Mouse (Mus musculus) urinary bladder, postnatal 25 days (tissue): ENCODE measurements around the gene 4933428G20Rik.

Experiments used
- DNase-seq: peaks from one replicate; pipeline ENCODE4 v3.0.0; 2022; ENCODE audit warnings: low spot score

4933428G20Rik gene

GRCm38 (mm10) chr11:97499865-97500719 is at the start of gene 4933428G20Rik:
4933428G20Rik (minus strand) TSS chr11:97500340.
- DNase-seq, result no peak

GRCm38 (mm10) chr11:97548757-97549156 is 48.6 kb upstream of the 4933428G20Rik start:
- DNase-seq, result no peak

GRCm38 (mm10) chr11:97547957-97548706 is 48.0 kb upstream of the 4933428G20Rik start:
- DNase-seq, result no peak

GRCm38 (mm10) chr11:97546804-97547411 is 46.8 kb upstream of the 4933428G20Rik start:
- no peak for DNase-seq

- DNase-seq, result no peak
Observed at GRCm38 (mm10) chr11:97545808-97546560, 45.8 kb upstream of the 4933428G20Rik start.

- DNase-seq, result no peak
Observed at GRCm38 (mm10) chr11:97543883-97544282, 43.7 kb upstream of the 4933428G20Rik start.

- DNase-seq, result no peak
Observed at GRCm38 (mm10) chr11:97543181-97543733, 43.1 kb upstream of the 4933428G20Rik start.

GRCm38 (mm10) chr11:97542171-97543150 is 42.3 kb upstream of the 4933428G20Rik start:
- no peak for DNase-seq

- DNase-seq, result no peak
Observed at GRCm38 (mm10) chr11:97540604-97541003, 40.5 kb upstream of the 4933428G20Rik start.

GRCm38 (mm10) chr11:97540136-97540535 is 40.0 kb upstream of the 4933428G20Rik start:
- no peak for DNase-seq

GRCm38 (mm10) chr11:97539622-97540021 is 39.5 kb upstream of the 4933428G20Rik start:
- DNase-seq, result no peak

GRCm38 (mm10) chr11:97537580-97538089 is 37.5 kb upstream of the 4933428G20Rik start:
- DNase-seq, result no peak

- DNase-seq, result no peak
Observed at GRCm38 (mm10) chr11:97536835-97537579, 36.9 kb upstream of the 4933428G20Rik start.

GRCm38 (mm10) chr11:97536083-97536747 is 36.1 kb upstream of the 4933428G20Rik start:
- no peak for DNase-seq

GRCm38 (mm10) chr11:97535660-97536059 is 35.5 kb upstream of the 4933428G20Rik start:
- DNase-seq, result no peak

GRCm38 (mm10) chr11:97535308-97535630 is 35.1 kb upstream of the 4933428G20Rik start:
- DNase-seq, result no peak

- no peak for DNase-seq
Observed at GRCm38 (mm10) chr11:97534442-97535307, 34.5 kb upstream of the 4933428G20Rik start.

GRCm38 (mm10) chr11:97533653-97534052 is 33.5 kb upstream of the 4933428G20Rik start:
- no peak for DNase-seq
